ENCODE assay signal across 9 mouse cellular contexts in the genomic region with DNA sequence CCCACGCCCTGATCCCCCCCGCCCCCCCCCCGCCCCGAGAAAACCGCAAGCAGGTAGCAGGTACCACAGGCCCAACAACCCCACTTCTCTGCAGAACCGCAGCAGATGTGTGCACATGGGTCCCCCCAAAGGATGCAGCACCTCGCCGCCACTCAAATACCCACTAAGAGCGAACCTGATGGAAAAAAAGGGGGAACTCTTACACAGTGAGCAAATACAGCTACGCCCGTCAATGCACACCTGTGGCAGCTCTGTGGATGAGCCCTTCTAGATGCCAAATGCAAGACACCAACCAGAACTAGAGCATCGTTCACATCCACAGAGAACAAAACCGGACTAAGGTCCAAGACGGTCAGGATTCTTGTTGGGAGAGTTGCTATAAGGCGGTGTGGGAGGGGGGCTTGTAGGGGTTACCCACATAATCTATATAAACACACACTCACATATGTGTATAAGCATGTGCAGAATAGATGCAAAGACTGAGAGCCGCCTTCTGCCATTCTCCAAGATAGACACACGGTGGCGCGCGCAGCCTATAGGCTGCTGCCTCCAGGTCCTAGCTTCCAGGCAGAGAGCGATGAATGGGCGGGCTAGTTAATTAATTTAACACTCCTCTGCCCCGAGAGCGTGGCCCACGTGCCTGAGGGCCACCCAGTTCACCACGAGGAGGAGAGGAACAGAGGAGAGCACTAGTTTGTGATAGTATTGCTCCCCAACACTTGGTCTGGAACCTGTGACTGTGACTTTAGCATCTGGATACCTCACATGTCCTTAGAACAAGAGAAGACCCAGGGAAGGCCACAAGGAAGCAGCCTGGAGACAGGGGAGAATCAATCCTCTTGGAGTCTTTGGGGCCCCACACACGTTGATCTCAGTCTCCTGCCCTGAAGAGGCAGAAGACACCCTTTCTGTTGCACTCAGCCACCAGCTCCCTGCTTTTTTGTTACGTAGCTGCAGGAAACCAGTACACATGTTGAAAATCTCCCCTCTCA. TPM values are rescaled to one million over a fixed set of nuclear protein-coding genes. Genes with fewer than 3 reads are reported as not detected.
A peak's percentile ranks its signal among the peaks of the same experiment; 100 is the strongest.
DNase-seq lines count a peak whose midpoint lies in the region; ATAC-seq and TF ChIP-seq lines count a peak whose summit lies in the region.
"Had no signal": no experiment of that assay in that cellular context is flagged by ENCODE, and none has a peak within 500 bp of the region (broad histone marks: within the 10 kb centered on the region; RNA-seq: fewer than 3 reads in every experiment).

No protein-coding gene starts in this region.

- DNase-seq in CH12.LX (ENCODE audit: extremely low read depth), result peak; percentile 60
- peak; percentile 84 for DNase-seq in adrenal gland, postnatal 14 days
- DNase-seq in lung, adult 18-20 months, result peak; percentile 73 to 76
- DNase-seq in yolk sac, embryonic 10.5 days (ENCODE audit: low spot score), result peak; percentile 74

- peak; percentile 89 for TF ChIP-seq RAD21 in CH12.LX (IDR thresholded peaks at IDR 0.05; ENCODE audit: low read depth, low read length)

- H3K9me3 ChIP-seq in CH12.LX (replicated peaks; ENCODE audit: low read length), result peaks cover 2% of the 10 kb centered on the region
- no peaks in the 10 kb centered on the region for H3K9me3 ChIP-seq in embryonic facial prominence, embryonic 12.5 days
- no peaks in the 10 kb centered on the region for H3K9me3 ChIP-seq in heart, embryonic 11.5 days (replicated peaks; ENCODE audit: control insufficient read depth, low read length)
- no peaks in the 10 kb centered on the region for H3K9me3 ChIP-seq in kidney, embryonic 16.5 days (ENCODE audit: low read length)
- H3K9me3 ChIP-seq in neural tube, embryonic 14.5 days (ENCODE audit: control insufficient read depth, low read length), result no peaks in the 10 kb centered on the region

- TF ChIP-seq EP300 in CH12.LX (IDR thresholded peaks at IDR 0.05; ENCODE audit: low read length), result no peak

- WGBS in embryonic facial prominence, embryonic 12.5 days, result 24% methylated on average over 28 of the region's 28 CpGs
- 19% methylated on average over 28 of the region's 28 CpGs for WGBS in heart, embryonic 11.5 days (ENCODE audit: insufficient replicate concordance)
- 23% methylated on average over 28 of the region's 28 CpGs for WGBS in kidney, embryonic 16.5 days
- WGBS in neural tube, embryonic 14.5 days, result 23% methylated on average over 28 of the region's 28 CpGs

- dilution Hi-C loops in CH12.LX (cut with MboI; ENCODE audit: extremely low pct_ligation_motif_present, extremely low pct_unique_long_range_greater_than_20kb, low sequenced_read_pairs), result loop anchor here (25.0 kb wide), 1 partner anchor 89 kb away; no protein-coding TSS in a partner anchor

- no peak overlapping the region for H3K9ac ChIP-seq in CH12.LX (ENCODE audit: insufficient read depth, low read depth)
- no peak overlapping the region for H3K9ac ChIP-seq in embryonic facial prominence, embryonic 12.5 days
- no peak overlapping the region for H3K9ac ChIP-seq in heart, embryonic 11.5 days (ENCODE audit: low read depth, low read length)
- no peak overlapping the region for H3K9ac ChIP-seq in kidney, embryonic 16.5 days (replicated peaks; ENCODE audit: low read length)
- no peak overlapping the region for H3K9ac ChIP-seq in neural tube, embryonic 14.5 days (replicated peaks; ENCODE audit: low read depth, low read length)

- no peak for TF ChIP-seq POLR2A in CH12.LX (IDR thresholded peaks at IDR 0.05; ENCODE audit: low read depth, low read length)

- in situ Hi-C loops in CH12.LX (cut with MboI; ENCODE audit: low pct_ligation_motif_present, low pct_unique_long_range_greater_than_20kb, low sequenced_read_pairs), result no loop called here

- H3K36me3 ChIP-seq in CH12.LX (replicated peaks in 1 of 2; ENCODE audit: control insufficient read depth in 1 of 2, insufficient read depth in 1 of 2, low read length in 1 of 2), result no peaks in the 10 kb centered on the region
- H3K36me3 ChIP-seq in embryonic facial prominence, embryonic 12.5 days, result no peaks in the 10 kb centered on the region
- H3K36me3 ChIP-seq in heart, embryonic 11.5 days (ENCODE audit: control insufficient read depth, insufficient read depth, low read length), result no peaks in the 10 kb centered on the region
- H3K36me3 ChIP-seq in kidney, embryonic 16.5 days (ENCODE audit: insufficient read depth, low read length), result no peaks in the 10 kb centered on the region
- H3K36me3 ChIP-seq in neural tube, embryonic 14.5 days (ENCODE audit: control insufficient read depth, insufficient read depth, low read length), result no peaks in the 10 kb centered on the region

- ATAC-seq in embryonic facial prominence, embryonic 12.5 days (ENCODE audit: insufficient number of reproducible peaks, insufficient read depth, low FRiP score, low TSS enrichment), result peak; percentile 50; the same call in 1 of the 2 replicates
- ATAC-seq in heart, embryonic 11.5 days (replicated peaks; ENCODE audit: insufficient number of reproducible peaks, low FRiP score, low TSS enrichment), result 0 out of 2 replicates have a peak, but pooled peaks have one; percentile 49
- peak; percentile 64 for ATAC-seq in kidney, embryonic 16.5 days (ENCODE audit: low FRiP score, low TSS enrichment)
- ATAC-seq in neural tube, embryonic 14.5 days (ENCODE audit: low read depth), result peak; percentile 69; the same call in 1 of the 2 replicates

- H3K27me3 ChIP-seq in CH12.LX (replicated peaks), result peaks cover 63% of the 10 kb centered on the region
- H3K27me3 ChIP-seq in embryonic facial prominence, embryonic 12.5 days, result peaks cover 7% of the 10 kb centered on the region
- H3K27me3 ChIP-seq in heart, embryonic 11.5 days (ENCODE audit: control insufficient read depth, insufficient read depth, low read length), result peaks cover 2% of the 10 kb centered on the region; the same call in 1 of the 2 replicates
- peaks cover 10% of the 10 kb centered on the region for H3K27me3 ChIP-seq in kidney, embryonic 16.5 days (ENCODE audit: insufficient read depth, low read length)
- no peaks in the 10 kb centered on the region for H3K27me3 ChIP-seq in neural tube, embryonic 14.5 days (ENCODE audit: control insufficient read depth, insufficient read depth, low read length)

- TF ChIP-seq CTCF in CH12.LX (conservative IDR thresholded peaks at IDR 0.05 in 1 of 2, IDR thresholded peaks at IDR 0.05 in 1 of 2; ENCODE audit: low read depth in 2 of 2, low read length in 2 of 2), result peak; percentile 48 to 95

- no peak overlapping the region for H3K27ac ChIP-seq in CH12.LX (ENCODE audit: insufficient read depth, low read depth)
- no peak overlapping the region for H3K27ac ChIP-seq in embryonic facial prominence, embryonic 12.5 days
- H3K27ac ChIP-seq in heart, embryonic 11.5 days (ENCODE audit: low read depth, low read length), result no peak overlapping the region
- H3K27ac ChIP-seq in kidney, embryonic 16.5 days (ENCODE audit: low read length), result no peak overlapping the region
- no peak overlapping the region for H3K27ac ChIP-seq in neural tube, embryonic 14.5 days (ENCODE audit: low read depth, low read length)

- H3K4me2 ChIP-seq in CH12.LX (ENCODE audit: insufficient read depth, low read depth, poor library complexity, severe bottlenecking), result no peak overlapping the region
- no peak overlapping the region for H3K4me2 ChIP-seq in embryonic facial prominence, embryonic 12.5 days (replicated peaks)
- H3K4me2 ChIP-seq in heart, embryonic 11.5 days, result no peak overlapping the region
- H3K4me2 ChIP-seq in kidney, embryonic 16.5 days (replicated peaks; ENCODE audit: low read depth, low read length), result no peak overlapping the region
- H3K4me2 ChIP-seq in neural tube, embryonic 14.5 days (ENCODE audit: low read depth, low read length), result no peak overlapping the region

- no peak overlapping the region for H3K4me3 ChIP-seq in CH12.LX (replicated peaks in 1 of 3; ENCODE audit: low read depth in 2 of 3, low read length in 2 of 3, poor library complexity in 1 of 3)
- no peak overlapping the region for H3K4me3 ChIP-seq in embryonic facial prominence, embryonic 12.5 days
- H3K4me3 ChIP-seq in heart, embryonic 11.5 days (ENCODE audit: low read depth, low read length), result no peak overlapping the region
- no peak overlapping the region for H3K4me3 ChIP-seq in kidney, embryonic 16.5 days (ENCODE audit: low read length)
- H3K4me3 ChIP-seq in neural tube, embryonic 14.5 days (ENCODE audit: low read depth, low read length), result no peak overlapping the region

- no peaks in the 10 kb centered on the region for H3K4me1 ChIP-seq in CH12.LX (ENCODE audit: control insufficient read depth in 1 of 2, insufficient read depth in 2 of 2)
- H3K4me1 ChIP-seq in embryonic facial prominence, embryonic 12.5 days, result no peaks in the 10 kb centered on the region
- peaks cover 9% of the 10 kb centered on the region for H3K4me1 ChIP-seq in heart, embryonic 11.5 days (ENCODE audit: control insufficient read depth, insufficient read depth, low read length)
- peaks cover 13% of the 10 kb centered on the region for H3K4me1 ChIP-seq in kidney, embryonic 16.5 days (ENCODE audit: insufficient read depth, low read length)
- H3K4me1 ChIP-seq in neural tube, embryonic 14.5 days (ENCODE audit: control insufficient read depth, insufficient read depth, low read length), result no peaks in the 10 kb centered on the region

- H3K79me2 ChIP-seq in CH12.LX (replicated peaks; ENCODE audit: control insufficient read depth, extremely low read depth, insufficient read depth, poor library complexity, severe bottlenecking), result no peaks in the 10 kb centered on the region

RNA-seq across cellular contexts. Expression of gene Cdc42ep1, which starts 15.9 kb away (rescaled TPM):
- not detected in 2 replicates for total RNA-seq in CH12.LX (2012; rRNA removed)
- not detected in 2 replicates for total RNA-seq in CH12.LX (2014; rRNA removed)
- polyA plus RNA-seq in CH12.LX (2012; ENCODE audit: insufficient read length, low read depth), result not detected in 2 replicates
- 44.5 and 45.1 TPM in 2 replicates for total RNA-seq in adrenal gland, postnatal 14 days (2021)
- 25.6 and 25.7 TPM in 2 replicates for polyA plus RNA-seq in embryonic facial prominence, embryonic 12.5 days (2016; fragmentation: Nextera tagmentation; extraction: Ambion mirVana)
- polyA plus RNA-seq in heart, embryonic 11.5 days (2014; fragmentation: Nextera tagmentation; extraction: Ambion mirVana), result 24.1 and 29.7 TPM in 2 replicates
- polyA plus RNA-seq in kidney, embryonic 16.5 days (2015; fragmentation: Nextera tagmentation; extraction: Ambion mirVana), result 58.5 and 59.7 TPM in 2 replicates
- polyA plus RNA-seq in neural tube, embryonic 14.5 days (2014; fragmentation: Nextera tagmentation; extraction: Ambion mirVana), result 4.6 and 7.7 TPM in 2 replicates

RNA-seq across cellular contexts. Expression of gene Card10, which starts 23.7 kb away (rescaled TPM):
- total RNA-seq in CH12.LX (2012; rRNA removed) (0.08 TPM in 1 of 2 replicates, not detected in the other), CH12.LX (2014; rRNA removed) (not detected in 2 replicates)
- polyA plus RNA-seq in CH12.LX (2012; ENCODE audit: insufficient read length, low read depth), result not detected in 2 replicates
- total RNA-seq in adrenal gland, postnatal 14 days (2021), result 10.6 and 12.7 TPM in 2 replicates
- 3.6 TPM in 2 replicates for polyA plus RNA-seq in embryonic facial prominence, embryonic 12.5 days (2016; fragmentation: Nextera tagmentation; extraction: Ambion mirVana)
- polyA plus RNA-seq in heart, embryonic 11.5 days (2014; fragmentation: Nextera tagmentation; extraction: Ambion mirVana), result 3.7 and 4.2 TPM in 2 replicates
- polyA plus RNA-seq in kidney, embryonic 16.5 days (2015; fragmentation: Nextera tagmentation; extraction: Ambion mirVana), result 9.9 and 10.6 TPM in 2 replicates
- 1.8 and 2.2 TPM in 2 replicates for polyA plus RNA-seq in neural tube, embryonic 14.5 days (2014; fragmentation: Nextera tagmentation; extraction: Ambion mirVana)

RNA-seq across cellular contexts. Expression of gene Lgals2, which starts 28.8 kb away (rescaled TPM):
- total RNA-seq in CH12.LX (2012; rRNA removed) (not detected in 2 replicates), CH12.LX (2014; rRNA removed) (not detected in 2 replicates)
- polyA plus RNA-seq in CH12.LX (2012; ENCODE audit: insufficient read length, low read depth), result not detected in 2 replicates
- total RNA-seq in adrenal gland, postnatal 14 days (2021), result 0.85 TPM in 1 of 2 replicates, not detected in the other
- polyA plus RNA-seq in embryonic facial prominence, embryonic 12.5 days (2016; fragmentation: Nextera tagmentation; extraction: Ambion mirVana), result not detected in 2 replicates
- 0.49 TPM in 1 of 2 replicates, not detected in the other for polyA plus RNA-seq in heart, embryonic 11.5 days (2014; fragmentation: Nextera tagmentation; extraction: Ambion mirVana)
- 0.54 and 0.77 TPM in 2 replicates for polyA plus RNA-seq in kidney, embryonic 16.5 days (2015; fragmentation: Nextera tagmentation; extraction: Ambion mirVana)
- polyA plus RNA-seq in neural tube, embryonic 14.5 days (2014; fragmentation: Nextera tagmentation; extraction: Ambion mirVana), result not detected in 2 replicates
- polyA plus RNA-seq: heart, embryonic 14.5 days had no signal

RNA-seq across cellular contexts. Expression of gene Gga1, which starts 50.5 kb away (rescaled TPM):
- total RNA-seq in CH12.LX (2012; rRNA removed), result 13.7 and 14.1 TPM in 2 replicates
- 4.6 and 5.7 TPM in 2 replicates for total RNA-seq in CH12.LX (2014; rRNA removed)
- 23.5 and 24.5 TPM in 2 replicates for polyA plus RNA-seq in CH12.LX (2012; ENCODE audit: insufficient read length, low read depth)
- 51.7 and 52.0 TPM in 2 replicates for total RNA-seq in adrenal gland, postnatal 14 days (2021)
- 50.0 and 51.1 TPM in 2 replicates for polyA plus RNA-seq in embryonic facial prominence, embryonic 12.5 days (2016; fragmentation: Nextera tagmentation; extraction: Ambion mirVana)
- 29.3 and 31.7 TPM in 2 replicates for polyA plus RNA-seq in heart, embryonic 11.5 days (2014; fragmentation: Nextera tagmentation; extraction: Ambion mirVana)
- 54.7 and 61.9 TPM in 2 replicates for polyA plus RNA-seq in kidney, embryonic 16.5 days (2015; fragmentation: Nextera tagmentation; extraction: Ambion mirVana)
- 31.7 and 37.1 TPM in 2 replicates for polyA plus RNA-seq in neural tube, embryonic 14.5 days (2014; fragmentation: Nextera tagmentation; extraction: Ambion mirVana)

RNA-seq across cellular contexts. Expression of gene Mfng, which starts 53.2 kb away (rescaled TPM):
- total RNA-seq in CH12.LX (2012; rRNA removed) (35.2 and 43.2 TPM in 2 replicates), CH12.LX (2014; rRNA removed) (46.5 and 52.5 TPM in 2 replicates)
- 57.7 and 63.7 TPM in 2 replicates for polyA plus RNA-seq in CH12.LX (2012; ENCODE audit: insufficient read length, low read depth)
- 13.1 and 19.8 TPM in 2 replicates for total RNA-seq in adrenal gland, postnatal 14 days (2021)
- 29.1 and 29.3 TPM in 2 replicates for polyA plus RNA-seq in embryonic facial prominence, embryonic 12.5 days (2016; fragmentation: Nextera tagmentation; extraction: Ambion mirVana)
- polyA plus RNA-seq in heart, embryonic 11.5 days (2014; fragmentation: Nextera tagmentation; extraction: Ambion mirVana), result 3.0 and 3.7 TPM in 2 replicates
- 28.7 and 31.7 TPM in 2 replicates for polyA plus RNA-seq in kidney, embryonic 16.5 days (2015; fragmentation: Nextera tagmentation; extraction: Ambion mirVana)
- 6.9 and 10.2 TPM in 2 replicates for polyA plus RNA-seq in neural tube, embryonic 14.5 days (2014; fragmentation: Nextera tagmentation; extraction: Ambion mirVana)
